Mouse (Mus musculus): Measurements from ENCODE around the gene Tbc1d9b. TPM values are rescaled to one million over a fixed set of nuclear protein-coding genes. Genes with fewer than 3 reads are reported as not detected.

The Tbc1d9b gene
- total RNA-seq, 2 experiments from 2014 or later, result 42.9 to 43.9 TPM

DNA sequence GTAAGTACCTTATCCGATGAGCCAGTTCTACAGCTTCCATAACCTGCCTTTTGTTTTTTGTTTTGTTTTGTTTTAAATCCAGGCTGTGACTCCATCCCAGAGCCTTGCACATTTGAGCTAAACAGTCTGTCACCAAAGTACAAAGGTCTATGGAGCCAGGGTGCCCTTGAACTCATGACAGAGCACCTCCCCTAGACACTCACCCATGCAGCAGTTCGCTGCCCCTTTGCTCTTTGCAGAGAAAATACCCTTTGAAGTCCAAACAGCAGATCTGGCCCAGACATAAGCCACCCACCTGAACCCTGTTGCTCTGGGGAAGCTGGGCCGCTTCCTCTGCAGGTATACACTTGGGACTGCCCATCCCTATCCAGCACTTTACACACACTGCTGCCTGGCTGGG lies 70.4 kb downstream of the Tbc1d9b start:
- DNase-seq (ENCODE audit: low spot score), result no peak
- intact Hi-C loops (cut with DNase I), result no loop called here

DNA sequence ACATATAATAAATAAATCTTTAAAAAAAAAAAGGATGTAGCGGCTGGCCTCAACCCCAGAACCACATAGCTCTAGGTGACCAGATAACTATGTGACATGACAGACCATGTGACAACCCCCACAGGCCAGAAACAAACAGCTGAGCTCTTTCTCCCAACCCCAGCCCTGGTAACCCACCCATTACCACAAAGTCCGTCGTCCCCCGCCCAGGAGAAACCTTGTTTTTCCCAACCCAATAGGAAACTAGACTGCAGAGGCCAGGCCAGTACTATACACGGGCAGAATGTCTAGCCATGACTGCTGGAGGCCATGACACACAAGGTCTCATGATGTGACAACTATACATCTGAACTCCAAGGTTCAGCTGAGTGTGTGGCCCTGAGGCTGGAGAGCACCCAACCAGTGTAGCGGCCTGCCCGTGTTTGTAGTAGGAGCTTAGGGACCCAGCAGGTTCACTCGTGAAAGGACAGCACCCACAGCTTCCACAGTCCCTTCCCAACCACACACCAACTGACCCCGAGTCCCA lies 72.2 kb downstream of the Tbc1d9b start:
- no peak for DNase-seq (ENCODE audit: low spot score)
- intact Hi-C loops (cut with DNase I), result no loop called here

DNA sequence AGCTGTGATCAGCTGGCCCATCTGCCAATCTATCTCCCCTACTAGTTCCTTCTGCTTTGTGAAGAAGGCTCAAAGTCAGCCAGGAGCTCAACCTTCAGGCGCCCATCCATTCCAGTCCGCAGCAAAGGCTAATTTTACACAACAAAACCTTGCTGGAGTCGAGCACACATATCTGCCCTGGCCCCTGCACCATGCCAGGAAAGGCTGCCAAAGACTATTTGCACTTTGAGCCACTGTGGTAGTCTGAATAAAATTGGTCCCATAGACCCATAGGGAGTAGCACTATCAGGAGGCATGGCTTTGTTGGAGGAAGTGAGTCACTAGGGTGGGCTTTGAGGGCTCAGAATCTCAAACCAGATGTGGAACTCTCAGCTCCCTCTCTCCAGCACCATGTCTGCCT lies 74.2 kb downstream of the Tbc1d9b start:
- intact Hi-C loops (cut with DNase I), result no loop called here
- DNase-seq (ENCODE audit: low spot score), result no peak

DNA sequence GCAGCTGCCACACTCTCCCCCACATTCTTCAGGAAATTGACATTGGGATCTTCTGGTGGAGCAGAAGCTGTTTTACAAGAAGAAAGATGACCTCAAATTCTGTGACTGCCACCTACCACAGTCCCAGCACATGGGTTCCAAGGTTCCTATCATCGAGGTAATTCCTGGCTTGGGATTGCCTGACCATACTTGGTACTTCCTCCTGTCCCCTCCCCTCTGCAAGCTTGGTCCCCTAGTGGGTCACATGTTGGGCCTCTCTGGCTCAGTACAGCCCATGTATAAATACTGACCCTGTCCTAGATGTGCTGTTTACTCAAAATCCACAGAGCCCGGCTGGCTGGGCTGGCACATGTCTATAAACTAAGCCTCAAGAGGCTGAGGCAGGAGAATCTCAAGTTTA lies 74.8 kb downstream of the Tbc1d9b start:
- intact Hi-C loops (cut with DNase I), result no loop called here
- no peak for DNase-seq (ENCODE audit: low spot score)

DNA sequence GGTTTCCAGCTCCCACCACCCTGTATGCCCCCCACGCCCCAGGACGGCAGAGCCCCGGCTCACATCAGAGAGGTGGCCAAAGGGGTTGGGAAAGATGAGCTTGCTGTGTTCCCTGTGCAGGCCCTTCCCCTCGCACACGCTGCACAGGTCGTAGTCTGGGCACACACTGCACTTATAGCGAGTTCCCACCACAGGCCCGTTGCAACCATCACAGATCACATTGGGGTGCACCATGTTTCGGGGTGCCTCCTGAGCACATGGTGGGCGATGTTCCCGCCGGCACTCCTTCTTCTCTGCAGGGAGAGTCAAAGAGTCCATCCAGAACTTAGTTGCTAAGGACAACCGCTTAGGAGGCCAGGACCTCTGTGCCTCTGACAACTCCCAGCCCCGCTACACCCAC lies 76.1 kb downstream of the Tbc1d9b start:
- intact Hi-C loops (cut with DNase I), result no loop called here
- no peak for DNase-seq (ENCODE audit: low spot score)

DNA sequence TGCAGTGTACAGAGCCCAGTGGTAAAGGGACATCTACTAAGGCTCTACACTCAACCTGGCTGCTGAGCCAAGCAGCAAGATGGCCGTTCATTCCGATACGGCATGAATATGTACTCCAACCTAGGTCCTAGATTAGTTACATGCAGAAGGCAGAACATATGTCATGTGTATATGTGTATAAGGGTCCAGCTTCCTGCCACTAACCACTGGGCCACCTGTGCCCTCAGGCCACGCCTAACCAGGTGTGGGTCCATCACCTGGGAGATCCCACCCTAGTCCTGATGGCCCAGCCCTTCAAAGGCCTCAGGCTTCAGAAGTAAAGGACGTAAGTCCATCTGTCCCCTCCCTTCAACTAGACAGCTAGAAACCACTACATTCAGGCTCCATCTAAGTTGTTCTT lies 76.8 kb downstream of the Tbc1d9b start:
- intact Hi-C loops (cut with DNase I), result no loop called here
- DNase-seq (ENCODE audit: low spot score), result no peak

DNA sequence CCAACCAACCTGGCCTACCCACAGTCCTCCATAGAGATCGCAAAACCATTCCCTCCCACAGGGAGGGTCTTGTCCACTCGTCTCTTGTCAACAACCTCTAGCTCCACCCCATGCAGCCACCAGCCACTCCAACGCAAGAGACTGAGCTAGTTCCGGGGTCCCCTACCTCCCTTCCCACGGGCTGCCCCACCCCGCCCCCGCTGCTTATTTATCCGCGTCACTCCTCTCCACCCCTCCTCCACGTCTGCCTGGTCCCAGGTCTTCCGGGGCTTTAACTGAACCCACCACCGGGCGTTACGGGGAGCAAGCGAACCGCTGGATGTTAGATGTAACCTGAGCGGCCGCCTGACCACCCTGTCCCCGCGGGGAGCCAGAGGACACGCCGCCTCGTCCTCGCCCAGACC lies 78.9 kb downstream of the Tbc1d9b start:
- intact Hi-C loops (cut with DNase I), result no loop called here
- DNase-seq (ENCODE audit: low spot score), result peak; percentile 83

DNA sequence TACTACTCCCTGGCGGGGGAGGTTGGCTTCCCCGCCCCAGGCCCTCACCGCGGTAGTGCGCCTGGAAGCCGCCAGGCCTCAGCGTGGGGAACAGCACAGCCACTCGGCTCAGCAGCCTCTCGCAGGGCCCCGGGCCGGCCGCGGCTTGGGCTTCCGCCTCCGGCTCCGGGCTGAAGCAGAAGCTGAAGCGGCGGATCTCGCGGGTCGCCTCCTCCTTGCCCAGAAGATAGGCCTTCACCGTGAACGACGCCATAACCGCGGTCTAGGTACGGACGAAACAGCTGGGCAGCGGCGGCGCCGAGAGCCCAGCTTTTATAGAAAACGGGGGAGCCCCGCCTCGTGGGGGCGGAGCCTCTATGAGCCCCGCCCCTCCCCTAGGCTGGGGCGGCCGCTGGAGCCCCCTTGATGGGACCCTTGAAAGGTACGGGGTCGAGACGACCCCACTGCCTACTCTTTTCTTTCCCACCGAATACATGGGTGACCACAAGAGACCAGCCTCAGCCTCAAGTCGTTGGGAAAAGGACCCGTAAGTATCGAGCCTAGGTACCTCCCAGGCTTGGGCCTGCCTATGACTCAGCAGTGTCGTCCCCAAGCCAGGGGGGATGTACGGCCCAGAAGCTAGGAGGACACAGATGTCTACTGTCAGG lies 79.4 kb downstream of the Tbc1d9b start, which contains the start of the genes Sqstm1 and Mgat4b:
TSS of gene Sqstm1 (minus strand) at position 323 of the 647 bp plus-strand sequence.
TSS of gene Mgat4b (plus strand) at position 386 of the 647 bp plus-strand sequence.
- peak; percentile 76 for DNase-seq (ENCODE audit: low spot score)
- intact Hi-C loops (cut with DNase I), result no loop called here

DNA sequence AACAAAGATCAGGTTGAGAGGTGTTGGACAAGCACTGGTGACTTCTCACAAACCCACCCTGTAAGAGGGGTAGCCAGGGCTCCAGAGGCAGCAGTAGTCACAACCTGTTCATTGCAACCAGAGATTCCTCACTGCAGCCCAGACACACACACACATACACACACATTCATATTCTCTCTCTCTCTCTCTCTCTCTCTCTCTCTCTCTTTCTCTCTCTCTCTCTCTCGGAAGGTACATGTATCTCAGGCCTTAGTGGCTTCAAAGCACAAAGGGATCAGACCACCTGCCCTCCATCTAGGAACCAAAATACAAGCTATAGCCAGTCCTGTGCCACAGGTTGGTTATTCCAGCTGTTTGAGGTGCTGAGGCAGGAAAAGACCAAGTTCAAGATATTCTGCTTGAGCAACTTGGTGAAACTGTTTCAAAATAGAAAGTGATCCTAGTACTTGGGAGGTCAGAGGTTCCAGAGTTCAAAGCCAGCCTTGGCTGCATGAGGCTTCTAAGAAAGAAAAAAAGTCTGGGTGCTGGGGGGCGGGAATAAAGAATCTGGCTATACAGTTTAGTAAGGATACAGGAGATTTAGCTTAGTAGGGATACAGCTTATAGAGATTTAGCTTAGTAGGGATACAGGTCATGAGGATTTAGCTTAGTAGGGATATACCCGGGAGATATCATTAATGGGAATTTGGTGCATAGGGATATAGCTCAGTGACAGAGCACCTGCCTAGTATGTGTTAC lies 80.3 kb downstream of the Tbc1d9b start:
- no peak for DNase-seq (ENCODE audit: low spot score)
- intact Hi-C loops (cut with DNase I), result no loop called here

DNA sequence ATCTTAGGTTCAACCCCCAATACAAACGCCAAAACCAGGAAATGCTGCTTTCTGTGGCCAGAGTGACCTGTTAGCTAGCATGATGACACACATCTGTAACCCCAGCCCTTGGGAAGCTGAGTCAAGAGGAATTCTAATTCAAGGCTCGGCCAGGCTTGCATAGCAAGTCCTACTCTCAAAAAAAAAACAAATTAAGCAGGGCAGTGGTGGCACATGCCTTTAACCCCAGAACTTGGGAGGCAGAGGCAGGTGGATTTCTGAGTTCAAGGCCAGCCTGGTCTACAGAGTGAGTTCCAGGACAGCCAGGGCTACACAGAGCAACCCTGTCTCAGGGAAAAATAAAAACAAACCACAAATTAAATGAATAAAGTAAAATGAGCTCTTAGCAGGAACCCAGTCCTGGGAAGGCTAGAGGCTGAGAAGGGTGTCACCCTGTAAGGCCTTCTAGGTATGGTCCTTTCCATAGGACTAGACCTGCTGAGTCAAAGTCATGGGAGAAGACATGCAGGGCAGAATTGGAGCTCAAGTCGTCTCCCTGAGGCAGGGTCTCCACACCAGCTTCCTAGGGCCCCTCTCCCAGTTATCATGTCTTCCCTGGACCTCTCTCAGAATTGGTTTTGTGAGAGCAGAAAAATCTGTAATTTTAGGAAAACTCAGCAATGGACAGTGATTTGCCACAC lies 81.0 kb downstream of the Tbc1d9b start:
- intact Hi-C loops (cut with DNase I), result no loop called here
- DNase-seq (ENCODE audit: low spot score), result no peak

DNA sequence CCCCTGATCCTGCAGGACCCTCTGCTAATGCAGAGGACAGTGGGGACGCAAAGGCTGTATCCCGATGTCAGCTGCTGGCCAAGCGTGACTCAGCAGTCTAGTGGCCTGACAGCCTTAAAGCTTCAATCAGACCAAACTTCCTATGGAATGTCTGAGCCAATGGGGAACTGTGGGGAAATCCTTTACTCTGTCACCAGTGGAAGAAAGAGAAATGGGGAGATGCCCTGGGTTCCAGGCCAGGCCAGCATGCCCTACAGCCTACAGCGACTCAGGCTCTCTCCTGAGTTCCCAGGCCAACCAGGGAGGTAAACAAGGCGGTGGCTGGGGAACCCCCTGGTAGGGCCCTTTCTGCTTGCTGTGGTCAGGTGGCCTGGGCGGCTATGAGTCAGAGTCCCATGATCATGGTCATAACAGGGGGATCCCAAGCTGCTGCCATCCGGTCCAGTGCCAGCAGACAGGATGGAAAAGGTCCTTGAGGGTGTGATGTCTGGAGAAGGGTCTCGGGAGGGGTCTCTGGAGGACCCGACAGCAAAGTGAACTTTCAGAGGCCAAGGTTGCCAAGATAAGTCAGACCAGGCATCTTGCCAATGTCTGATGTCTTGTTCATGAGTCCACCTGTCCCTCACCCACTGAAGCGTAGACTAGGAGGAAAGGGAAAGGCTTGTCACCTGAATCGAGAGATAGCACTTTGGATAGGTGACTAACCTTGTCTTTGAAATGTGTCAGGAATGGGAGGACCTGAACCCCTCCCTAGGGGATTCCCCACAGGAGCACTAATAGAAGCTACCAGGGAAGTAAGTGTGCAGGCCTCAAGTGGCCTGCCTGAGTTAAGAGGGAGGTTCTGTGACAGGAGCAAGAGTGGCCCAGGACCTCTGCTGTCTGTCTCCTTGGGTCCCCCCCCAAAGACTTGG lies 81.9 kb downstream of the Tbc1d9b start:
- DNase-seq (ENCODE audit: low spot score), result peak; percentile 81
- intact Hi-C loops (cut with DNase I), result loop anchor here (1.0 kb wide), 1 partner anchor 12 kb away; no protein-coding TSS in a partner anchor

DNA sequence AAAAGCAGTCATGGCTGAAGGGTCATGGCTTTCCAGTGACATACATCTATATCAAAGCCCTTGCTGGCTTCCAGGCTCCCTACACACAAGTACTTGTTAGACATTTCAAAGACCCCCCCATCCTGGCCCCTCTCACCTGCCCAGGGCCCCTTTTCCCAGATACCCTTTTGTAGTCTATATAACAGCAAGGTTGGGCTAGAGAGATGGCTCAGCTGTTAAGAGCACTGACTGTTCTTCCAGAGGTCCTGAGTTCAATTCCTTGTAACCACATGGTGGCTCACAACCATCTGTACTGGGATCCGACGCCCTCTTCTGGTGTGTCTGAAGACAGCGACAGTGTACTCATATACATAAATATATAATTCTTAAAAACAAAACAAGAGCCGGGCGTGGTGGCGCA lies 83.4 kb downstream of the Tbc1d9b start:
- intact Hi-C loops (cut with DNase I), result no loop called here
- DNase-seq (ENCODE audit: low spot score), result no peak

DNA sequence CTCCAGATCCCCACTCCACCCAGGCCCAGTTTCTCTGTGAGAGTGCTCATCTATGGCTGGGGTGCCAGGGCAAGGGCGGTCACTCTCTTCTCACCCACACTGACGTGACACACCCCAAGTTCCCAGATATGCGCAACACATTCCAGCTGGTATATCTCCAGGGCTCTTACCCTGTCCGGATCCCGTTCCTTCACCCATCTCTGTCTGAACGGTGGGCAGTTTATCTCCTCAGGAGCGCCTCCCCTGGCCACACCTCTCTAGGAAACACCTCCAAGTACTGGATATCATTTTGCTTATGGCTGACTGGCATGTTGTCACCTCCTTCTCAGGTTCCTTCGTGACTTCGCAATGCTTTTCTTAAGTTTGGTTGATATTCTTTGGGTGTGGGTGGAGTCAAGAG lies 84.4 kb downstream of the Tbc1d9b start:
- intact Hi-C loops (cut with DNase I), result no loop called here
- no peak for DNase-seq (ENCODE audit: low spot score)

DNA sequence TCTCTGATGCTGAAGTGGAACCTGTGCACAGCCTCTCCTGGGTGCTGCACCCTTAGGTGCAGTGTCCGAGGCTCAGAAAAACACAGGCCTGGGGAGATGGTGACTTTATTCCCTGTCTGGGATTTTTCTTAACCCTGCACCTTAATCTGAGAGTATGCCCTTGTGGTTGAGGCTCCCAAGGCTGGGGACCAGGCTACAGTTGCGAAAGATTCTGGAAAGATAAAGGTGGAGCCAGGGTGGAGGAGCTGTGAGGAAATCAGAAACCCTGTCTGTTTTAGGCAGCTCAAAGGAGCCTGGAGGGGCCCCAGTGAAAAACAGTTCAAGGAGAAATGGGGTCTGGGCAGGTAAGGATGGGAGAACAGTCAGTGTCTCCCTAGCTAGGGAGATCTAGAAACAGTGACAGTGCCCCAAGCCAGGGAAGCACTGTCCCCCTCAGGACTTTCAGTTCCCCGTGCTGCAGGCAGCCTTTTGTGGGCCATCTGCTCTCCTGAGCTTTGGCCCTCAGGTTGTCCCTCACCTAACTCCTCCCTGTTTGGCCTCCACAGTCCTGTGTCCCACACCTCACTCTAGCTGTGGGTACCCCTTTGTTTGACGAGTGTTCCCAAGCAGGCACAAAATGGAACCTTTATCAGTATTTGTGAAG lies 85.6 kb downstream of the Tbc1d9b start:
- intact Hi-C loops (cut with DNase I), result no loop called here
- no peak for DNase-seq (ENCODE audit: low spot score)

DNA sequence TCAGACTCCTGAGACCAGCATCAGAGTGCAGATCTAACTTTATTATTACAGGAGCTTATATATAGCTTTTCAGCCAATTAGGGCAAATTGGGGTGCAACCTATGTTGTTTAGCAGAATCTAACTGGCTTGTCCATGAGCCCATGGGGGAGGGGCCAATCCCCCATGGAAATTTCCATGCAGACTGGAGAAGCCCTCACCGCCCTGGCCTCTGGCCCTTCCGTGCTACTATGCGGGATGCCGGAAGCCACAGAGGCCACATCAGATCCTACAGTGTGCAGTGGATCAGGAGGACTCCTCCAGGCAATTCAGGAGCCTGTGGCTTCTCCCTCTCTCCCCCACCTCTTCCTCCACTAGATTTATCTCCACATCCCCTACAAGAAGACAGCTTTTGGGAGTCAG lies 86.6 kb downstream of the Tbc1d9b start:
- no peak for DNase-seq (ENCODE audit: low spot score)
- intact Hi-C loops (cut with DNase I), result no loop called here

DNA sequence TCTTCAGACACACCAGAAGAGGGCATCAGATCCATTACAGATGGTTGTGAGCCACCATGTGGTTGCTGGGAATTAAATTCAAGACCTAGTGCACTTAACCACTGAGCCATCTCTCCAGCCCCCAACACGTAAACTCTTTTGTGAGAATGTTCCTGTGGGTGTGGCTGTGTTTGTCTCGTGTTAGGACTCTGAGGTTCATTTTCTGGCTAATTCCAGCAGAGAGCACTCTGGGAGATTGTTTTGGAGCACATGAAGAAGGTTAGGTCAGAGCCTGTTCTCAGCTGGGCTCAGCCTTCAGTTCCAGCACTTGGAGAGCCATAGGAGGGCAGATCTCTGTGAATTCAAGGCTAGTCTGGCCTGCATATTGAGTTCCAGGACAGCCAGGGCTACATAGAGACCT lies 88.6 kb downstream of the Tbc1d9b start:
- intact Hi-C loops (cut with DNase I), result no loop called here
- no peak for DNase-seq (ENCODE audit: low spot score)
